Mouse (Mus musculus) urinary bladder, postnatal 10 days (tissue): ENCODE data around the gene Ppp1r16b.

Source experiments
- DNase-seq: peaks from one replicate; pipeline ENCODE4 v3.0.0; 2022; ENCODE audit warnings: low spot score

The Ppp1r16b gene

DNA sequence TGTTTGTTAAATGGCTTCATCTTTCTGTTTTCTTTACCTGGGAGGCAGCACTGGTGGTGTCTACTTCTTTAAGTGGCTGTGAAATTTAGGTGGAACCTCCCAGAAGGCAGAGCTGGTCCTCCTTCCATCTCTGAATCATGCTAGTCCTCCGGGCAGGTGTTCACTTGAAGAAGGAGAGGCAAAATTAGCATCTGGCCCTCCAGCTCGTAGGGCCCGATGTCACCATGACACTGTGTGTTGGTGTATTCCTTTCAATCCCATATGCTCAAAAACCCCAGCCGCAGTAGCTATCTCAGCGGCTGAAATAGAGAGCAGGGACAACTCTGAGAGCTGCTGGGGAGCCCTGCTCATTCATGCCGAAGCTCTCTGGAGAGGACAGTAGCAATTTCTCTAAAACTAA lies 27.0 kb downstream of the Ppp1r16b start:
- no peak for DNase-seq

DNA sequence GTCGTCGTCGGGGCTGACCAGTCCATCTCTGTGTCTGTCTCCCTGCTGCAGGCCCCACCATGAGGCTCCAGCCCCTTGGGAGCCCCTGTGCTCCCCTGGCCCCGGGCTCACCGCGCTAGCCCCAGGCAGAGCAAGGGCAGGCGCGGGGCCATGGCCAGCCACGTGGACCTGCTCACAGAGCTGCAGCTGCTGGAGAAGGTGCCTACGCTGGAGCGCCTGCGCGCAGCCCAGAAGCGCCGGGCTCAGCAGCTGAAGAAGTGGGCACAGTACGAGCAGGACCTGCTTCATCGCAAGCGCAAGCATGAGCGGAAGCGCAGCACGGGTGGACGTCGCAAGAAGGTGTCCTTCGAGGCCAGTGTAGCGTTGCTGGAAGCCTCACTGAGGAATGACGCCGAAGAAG lies 30.6 kb downstream of the Ppp1r16b start:
- DNase-seq, result no peak

DNA sequence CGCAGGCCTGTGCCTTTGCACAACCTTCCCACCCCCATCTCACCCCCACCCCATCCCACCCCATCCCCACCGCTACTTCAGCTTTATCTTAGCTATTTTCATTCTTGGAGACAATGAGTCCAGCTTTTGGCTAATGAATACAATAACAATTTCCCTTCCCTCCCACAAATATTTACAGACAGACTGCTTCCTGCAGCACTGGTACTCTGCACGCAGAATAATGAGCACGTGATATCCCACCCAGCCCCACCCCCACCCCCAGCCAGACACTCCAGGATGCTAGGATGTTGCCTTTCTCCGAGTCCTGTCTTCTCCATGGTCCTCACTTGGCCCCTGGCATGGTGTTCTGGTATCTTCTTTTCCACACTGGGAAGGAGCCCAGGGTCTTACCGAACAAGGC lies 31.3 kb downstream of the Ppp1r16b start:
- DNase-seq, result no peak

DNA sequence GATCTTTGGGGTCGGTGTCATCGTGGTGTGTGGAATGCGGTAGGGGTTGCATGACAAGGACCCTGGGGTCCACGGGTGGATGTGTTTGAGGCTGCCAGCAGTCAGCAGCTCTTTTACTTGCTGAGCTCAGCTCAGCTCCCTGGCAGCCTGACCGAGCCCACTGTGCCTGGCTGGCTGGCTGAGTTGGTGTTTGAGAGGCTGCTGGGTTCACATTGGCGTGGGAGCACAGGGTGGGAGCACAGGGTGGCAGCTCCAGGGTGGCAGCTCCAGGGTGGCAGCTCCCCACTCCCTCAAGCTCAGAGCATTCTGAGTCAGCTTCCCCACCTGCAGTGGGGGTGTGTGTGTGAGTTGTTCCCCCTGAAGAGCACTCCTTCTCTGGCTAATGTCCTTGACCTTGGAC lies 34.7 kb downstream of the Ppp1r16b start:
- DNase-seq, result no peak

DNA sequence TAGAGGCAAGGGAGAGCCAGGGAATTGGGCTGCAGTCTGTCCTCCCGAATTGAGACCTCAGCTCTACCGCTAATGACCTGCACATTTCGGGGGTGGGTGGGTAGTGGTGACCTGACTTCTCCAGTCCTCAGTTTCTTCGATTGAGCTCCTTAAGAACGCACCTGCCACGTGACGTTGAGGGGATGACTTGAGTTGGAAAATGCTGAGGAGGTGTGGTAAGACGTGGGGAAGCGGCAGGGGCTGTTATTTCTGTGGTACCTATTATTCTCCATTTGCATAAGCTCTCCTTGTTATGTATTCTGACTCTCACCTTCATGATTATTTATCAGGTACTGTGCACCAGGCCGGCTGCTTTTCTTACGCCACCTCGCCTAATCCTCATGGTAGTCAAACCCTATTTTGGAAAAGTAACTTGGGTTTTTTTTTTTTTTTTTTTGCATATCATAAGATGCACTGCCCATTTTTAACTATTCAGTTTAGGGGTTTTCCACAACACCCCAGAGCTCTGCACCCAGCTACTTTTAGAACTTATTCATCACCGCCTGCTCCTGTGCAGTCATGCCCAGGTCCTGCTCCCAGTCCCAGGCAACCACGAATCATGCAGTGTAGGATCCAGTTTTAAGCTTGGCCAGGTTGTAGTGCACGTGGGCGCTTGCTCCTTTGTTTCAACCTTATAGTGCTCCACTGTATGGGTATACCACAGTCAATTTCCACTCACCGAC lies 35.5 kb downstream of the Ppp1r16b start:
- DNase-seq, result no peak

DNA sequence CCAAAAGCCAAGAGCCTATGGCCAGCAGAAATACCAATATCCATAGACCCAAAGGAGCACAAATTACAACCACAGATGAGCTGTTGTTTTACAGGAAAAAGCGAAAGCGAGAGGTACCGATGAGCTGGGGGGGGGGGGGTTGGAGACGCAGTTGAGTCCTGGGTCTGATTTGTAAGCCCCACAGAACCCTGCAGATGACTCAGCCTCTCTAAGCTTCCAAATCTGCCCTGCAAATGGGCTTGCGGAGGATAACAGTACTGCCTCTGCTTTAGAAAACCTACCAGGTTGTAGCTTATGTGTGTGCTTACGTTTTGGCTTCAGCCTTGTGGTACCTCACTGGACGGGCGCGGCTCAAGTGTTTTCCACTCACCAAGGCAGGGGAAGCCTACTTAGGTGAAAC lies 36.3 kb downstream of the Ppp1r16b start:
- DNase-seq, result no peak

DNA sequence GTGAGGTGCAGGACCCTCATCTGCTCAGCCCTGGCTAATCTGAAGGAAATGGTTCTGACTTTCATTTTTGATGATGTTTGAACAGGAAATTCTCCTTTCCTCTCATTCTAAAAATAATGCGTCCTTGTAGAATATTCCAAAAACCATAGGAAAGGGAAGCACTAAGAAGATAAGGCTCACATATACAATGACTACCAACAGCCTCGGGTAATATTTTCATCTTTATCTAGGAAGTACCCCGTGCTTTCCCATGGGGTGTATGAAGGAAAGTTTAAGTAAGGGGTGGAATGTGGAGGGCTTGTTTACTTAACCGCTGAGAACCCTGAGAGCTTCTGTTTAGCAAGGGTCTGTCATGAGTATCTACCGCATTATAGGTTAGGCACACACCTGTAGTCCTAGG lies 37.0 kb downstream of the Ppp1r16b start:
- no peak for DNase-seq

DNA sequence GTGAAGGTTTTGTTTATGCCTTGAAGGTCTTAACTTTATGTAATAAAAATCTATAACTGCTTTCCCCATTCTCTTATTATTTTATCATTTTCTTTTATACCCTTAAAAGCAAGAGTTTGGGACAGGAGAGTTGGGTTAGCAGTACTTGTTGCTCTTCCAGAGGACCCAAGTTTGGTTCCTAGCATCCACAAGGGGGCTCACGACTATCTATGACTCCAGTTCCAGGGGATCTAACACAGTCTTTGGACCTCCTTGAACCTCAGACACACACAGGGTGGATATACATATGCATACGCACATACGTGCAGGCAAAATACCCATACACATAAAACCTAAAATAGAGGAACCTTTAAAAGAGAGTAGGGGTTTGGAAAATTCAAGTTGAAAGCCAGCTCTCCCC lies 39.5 kb downstream of the Ppp1r16b start:
- DNase-seq, result no peak

DNA sequence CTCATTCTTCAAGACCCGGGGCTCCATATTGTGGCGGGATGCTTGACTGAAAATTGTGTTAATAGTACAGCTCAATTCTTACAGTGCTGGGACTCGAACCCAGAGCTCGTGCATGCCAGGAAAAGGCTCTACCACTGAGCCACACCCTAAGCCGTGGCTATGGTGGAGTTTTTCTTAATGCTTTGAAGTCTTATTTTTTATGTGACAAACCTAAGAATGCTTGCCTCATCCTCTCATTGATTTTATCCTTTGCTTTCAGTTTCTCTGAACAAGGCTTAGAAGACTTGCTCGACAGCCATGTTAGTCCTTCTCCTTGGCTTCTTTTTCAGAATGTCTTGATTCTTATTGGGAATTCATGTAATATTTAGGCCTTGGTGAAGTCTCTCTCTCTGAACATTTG lies 40.3 kb downstream of the Ppp1r16b start:
- DNase-seq, result no peak

DNA sequence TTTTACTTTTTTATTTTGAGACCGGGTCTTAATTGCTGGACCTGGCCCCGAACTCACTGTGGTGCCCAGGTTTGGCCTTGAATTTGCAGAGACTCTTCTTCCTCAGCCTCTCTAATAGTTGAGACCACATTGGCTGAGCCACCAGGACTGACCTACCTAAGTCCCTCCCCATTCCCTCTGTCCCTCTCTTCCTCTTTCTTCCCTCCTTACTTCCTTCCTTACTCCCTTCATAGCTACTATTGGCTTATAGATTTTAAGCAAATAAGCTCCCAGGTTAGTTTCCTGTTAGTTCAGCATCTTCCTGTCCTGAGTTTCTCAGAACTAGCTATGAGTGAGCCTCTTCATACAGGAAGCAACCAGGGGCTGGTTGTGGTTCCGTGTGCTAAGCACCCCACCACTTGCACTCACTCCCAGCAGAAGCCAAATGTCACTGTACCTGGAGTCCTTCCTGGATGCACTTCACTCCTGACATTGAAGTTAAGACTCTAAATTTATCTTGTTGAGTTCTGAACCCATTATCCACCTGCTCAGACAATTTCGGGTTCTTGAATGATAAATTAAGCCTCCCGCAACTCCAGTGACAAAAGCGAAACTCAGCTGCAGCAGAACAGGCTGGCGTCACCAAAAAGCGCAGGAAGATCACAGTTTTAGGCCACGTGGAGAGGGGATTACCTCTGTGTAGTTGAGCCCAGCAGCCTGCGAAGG lies 41.7 kb downstream of the Ppp1r16b start:
- DNase-seq, result no peak

DNA sequence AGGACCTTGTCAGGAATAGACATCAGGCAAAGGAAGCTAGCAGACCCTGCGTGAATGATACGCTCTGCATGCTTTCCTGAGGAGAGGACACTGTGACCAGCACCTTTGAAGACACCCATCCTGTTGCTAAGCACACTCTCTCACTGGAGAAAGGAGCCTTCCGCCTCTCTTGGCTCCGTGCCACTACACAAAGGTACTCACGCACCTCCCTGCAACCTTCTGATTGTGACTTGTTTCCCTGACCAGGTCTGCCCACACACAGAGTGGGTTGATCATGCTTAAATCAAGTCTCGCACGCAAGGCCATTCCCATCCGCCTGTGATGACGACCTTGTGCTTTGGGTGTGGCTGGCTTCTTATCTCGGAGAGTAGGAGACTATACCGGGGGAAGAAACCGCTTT lies 42.9 kb downstream of the Ppp1r16b start:
- DNase-seq, result no peak

DNA sequence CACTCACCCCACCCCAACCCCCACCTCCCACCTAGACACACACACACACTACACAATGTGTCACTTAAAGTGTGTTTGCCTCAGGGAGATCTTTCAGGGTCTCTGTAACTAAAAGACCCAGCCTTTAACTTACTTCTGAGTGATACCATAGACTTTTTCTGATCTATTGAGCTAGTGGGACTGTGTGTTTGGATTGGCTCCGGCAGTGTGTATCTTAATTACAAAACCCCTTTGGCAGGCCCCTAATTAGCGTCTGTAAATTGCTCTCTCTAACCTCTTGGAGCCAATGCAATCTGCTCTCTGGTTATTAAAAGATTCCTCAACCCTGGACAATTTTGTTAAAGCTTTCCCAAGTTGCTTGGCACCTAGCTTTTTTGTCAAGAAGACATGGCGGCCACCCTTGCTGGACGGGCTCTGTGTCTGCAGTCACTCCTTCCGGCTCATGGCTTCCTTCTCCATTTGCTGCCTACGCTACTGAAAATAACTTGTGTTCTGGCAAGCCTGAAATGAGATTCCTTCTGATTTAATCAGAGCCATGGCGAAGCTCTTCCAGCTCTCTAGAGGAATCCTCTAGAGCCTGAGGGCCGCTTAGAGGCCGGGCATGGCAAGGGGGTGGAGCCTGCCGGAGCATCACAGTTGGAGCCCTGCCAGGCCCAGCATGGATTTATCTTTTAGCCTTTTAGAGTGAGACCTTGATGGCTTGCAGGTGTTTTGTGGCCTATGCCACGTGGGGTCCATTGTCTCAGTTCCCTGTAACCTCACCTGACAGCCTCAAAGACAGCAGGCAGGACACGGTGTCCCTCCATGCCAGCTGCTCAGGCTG lies 46.9 kb downstream of the Ppp1r16b start:
- no peak for DNase-seq

DNA sequence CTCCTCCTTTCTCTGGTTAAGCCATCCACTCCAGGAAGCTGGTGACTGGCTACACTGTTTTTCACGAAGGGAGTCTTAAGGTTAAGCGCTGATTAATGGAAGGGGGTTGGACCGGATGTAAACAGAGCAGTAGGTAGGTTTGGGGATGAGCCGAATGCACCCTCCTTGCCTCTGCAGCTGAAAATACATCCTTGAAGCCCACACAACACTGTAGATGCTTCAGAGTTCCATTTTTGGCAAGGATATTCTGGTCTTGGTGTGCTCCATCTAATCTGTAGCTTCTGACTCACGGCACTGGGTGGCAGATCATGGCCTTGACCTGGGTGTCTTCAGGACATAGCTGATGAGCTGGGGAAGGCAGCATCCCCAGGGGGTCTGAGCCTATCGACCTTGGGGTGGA lies 49.6 kb downstream of the Ppp1r16b start:
- no peak for DNase-seq

DNA sequence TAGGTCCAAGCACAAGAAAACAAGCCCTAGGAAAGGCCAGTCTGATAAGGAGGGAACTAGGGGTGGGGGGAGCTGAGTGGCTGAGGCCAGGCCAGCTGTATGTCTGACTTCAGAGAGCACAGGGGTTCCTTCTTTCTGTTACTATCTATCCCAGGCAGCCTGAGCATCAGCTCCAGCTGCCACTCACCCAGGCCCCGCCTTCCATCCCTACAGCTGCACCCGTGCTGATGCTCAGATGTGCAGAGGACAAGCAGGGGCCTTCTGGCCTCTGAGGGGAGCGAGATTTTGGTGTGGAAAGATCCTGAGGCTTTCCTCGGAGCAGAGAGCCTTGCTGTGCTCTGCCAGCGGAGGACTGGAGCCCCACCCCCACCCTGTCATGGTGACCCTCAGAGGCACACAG lies 50.9 kb downstream of the Ppp1r16b start:
- no peak for DNase-seq

DNA sequence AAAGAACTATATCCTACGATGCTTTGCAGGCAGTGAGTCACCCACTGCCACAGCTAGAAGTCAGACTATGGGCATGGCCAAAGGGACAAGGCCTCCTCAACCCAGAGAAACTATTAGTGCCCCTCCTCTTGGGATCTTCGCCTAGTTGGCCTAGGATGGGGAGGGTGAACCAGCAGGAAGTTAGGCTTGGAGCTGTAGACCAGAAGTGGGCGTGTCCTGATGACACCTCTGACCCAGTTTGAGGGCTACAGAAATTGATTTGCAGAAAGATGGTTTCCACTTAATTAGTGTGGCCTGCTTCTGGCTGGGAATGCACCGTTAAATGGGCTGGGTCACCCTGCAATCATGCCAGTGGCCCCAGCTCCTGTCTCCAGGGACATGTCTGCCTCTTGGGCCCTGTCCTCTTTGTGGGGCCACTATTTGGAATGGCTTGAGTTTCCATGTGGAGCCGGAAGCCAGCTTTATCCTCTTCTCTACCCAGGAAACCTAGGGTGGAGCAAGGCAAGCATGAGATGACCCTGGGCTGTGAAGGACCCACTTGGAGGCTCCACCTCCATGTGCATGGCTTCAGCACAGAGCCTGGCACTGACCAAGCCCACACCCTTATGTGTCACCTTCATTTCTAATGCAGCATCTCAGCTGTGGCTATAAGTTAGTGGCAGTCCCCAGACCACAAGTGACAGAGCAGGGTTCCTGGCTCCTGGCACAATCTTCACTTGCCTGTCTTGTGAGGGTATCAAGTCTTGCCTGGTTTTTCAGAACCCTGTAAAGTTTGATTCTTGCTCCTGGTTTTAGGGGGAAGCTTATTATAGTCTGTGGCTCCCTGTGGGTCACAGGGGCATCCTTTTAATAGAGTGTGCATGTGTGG lies 52.6 kb downstream of the Ppp1r16b start:
- DNase-seq, result no peak

DNA sequence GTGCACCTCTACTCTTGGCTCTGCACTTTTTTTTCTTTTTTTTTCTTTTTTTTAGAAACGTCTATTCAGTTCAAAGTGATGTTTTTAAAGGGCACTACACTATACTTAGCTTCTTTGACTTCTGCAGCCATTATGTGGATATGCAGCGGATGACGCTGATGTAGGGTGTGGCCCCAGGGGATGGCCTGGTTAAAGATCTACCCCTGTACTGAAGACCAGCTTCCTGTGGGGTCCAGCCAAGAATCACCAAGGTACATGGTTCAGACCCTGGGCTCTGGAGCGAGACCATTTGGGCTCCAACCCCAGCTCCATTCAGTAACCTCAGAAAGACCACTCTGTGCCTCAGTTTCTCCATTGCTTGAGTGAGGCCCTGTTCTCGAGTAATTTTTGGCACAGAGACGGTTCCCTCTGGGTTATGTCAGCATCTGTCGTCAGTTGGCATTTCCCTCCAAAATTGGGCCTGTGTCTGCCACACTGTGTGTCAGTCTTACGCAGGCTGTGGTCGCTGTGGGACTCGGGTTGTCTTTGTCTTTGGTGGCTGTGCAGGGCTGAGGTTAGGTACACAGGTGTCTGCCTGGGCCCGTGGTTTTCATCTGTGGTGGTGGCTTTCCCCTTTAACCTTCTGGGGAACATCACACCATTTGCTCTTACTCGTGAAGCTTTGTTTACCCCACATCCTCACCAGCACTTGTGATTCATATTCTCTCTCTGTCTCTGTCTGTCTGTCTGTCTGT lies 53.8 kb downstream of the Ppp1r16b start:
- DNase-seq, result no peak

DNA sequence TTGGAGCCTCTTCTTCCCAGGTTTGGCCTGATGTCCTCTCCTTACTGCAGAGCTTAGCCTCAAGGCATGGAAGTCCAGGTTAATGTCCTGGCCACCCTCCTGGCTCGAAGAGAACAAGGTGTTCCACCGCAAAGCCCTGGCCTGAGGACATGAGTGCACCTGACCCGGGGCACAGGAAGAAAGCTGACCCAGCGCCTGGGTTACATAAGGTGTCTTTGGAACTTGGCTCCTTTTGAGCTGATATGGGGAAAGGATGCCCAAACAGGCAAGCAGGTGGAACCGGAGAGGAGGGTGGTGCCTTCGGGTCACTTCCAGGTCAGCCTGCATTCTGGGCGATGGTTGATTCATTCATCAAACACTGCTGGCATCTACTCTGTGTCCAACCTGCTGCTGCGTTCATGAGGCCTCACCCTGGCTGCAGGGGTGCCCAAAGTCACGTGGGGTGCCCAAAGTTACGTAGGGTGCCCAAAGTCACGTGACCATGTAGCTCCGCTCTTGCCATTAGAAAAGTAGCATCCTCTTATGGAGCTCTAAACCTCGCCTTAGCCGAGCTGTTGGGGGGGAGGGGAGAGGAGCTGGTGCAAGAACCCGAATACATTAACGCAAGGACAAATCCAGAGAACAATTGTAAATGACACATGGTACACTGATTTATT lies 55.6 kb downstream of the Ppp1r16b start:
- DNase-seq, result no peak

DNA sequence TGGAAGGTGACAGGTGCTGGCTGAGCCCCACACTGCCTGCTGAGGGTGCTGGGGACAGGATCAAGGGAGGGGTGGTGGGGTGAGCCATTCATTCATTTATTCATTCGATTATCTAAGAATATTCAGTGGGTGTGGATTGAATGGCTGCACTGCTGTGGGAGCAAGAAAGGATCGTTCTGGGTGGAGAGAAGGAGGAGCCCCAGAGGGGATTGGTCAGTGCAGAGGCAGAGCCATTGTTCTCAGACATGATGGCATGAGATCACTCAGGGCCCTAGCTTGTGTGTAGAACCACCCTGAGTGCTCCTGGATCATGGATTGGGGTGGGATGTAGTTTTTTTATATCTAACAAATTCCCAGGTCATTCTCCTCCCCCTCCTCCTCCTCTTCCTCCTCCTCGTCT lies 56.3 kb downstream of the Ppp1r16b start:
- DNase-seq, result no peak

DNA sequence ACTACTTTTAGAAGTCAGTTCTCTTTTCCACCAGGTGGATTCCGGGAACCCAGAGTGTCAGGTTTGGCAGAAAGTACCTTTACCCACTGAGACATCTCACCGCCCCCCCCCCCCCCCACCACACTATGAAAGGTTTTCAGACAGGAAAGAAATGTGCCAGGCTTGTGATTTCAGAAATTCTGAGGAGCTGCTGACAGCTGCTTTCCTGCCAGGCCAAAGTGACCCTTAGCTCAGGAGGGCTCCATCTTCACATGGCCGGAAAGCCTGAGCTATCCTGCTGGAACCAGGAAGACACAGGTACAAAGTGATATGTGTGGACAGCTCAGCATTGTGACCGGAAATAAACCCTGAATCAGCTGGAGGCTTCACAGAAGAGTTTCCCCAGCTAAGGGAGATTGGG lies 56.9 kb downstream of the Ppp1r16b start:
- no peak for DNase-seq

DNA sequence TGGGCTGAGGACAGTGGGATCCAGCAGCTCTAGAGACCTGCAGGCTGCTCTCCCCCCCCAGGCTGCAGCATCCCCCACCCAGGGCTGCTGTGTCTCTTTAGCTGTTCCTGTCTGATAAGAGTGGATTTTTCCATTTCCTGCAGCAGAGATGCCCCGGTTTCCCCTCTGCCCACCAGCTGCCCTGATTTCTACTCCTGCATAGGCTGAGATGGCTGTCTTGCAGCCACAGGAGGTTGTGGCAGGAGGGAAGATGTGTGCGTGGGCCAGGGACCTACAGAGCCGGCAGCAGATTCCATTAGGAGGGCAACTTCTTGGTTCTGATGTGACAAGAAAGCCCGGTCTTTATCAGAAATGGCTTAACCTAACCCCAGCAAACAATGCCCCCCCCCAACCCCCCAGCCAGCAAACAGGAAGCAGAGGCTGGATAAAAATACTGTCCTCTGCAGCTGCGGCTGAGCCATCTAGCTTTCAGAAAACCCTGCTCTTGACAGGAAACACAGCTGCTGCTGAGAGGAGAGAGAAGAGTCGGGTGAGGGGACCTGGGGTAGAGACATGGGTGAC lies 57.9 kb downstream of the Ppp1r16b start:
- no peak for DNase-seq

DNA sequence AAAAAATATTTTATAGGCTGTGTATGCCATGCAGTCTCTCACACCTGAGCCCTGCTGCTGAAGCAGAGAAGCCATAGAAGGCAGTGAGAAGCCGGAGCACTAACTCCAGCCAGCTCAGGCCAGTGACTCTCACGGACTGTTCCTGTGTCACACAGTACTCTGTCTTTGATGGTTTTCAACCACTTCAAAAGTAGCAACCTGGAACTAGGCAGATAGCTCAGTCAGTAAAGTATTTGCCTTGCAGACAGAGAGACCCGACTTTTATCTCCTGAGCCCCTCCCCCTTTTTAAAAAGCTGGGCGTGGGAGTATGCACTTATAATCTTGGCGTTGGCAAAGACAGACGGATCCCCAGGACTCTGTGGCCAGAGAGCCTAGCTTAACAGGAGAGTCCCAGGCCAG lies 58.6 kb downstream of the Ppp1r16b start:
- no peak for DNase-seq
